Comparison of ENCODE assay signal across 26 mouse cellular contexts in genomic region chr4:28809703-28810102, GRCm38 (mm10). TPM values are rescaled to one million over a fixed set of nuclear protein-coding genes. Genes with fewer than 3 reads are reported as not detected.
DNase-seq lines count a peak whose midpoint lies in the region; ATAC-seq and TF ChIP-seq lines count a peak whose summit lies in the region.
"Had no signal": no experiment of that assay in that cellular context is flagged by ENCODE, and none has a peak within 500 bp of the region (broad histone marks: within the 10 kb centered on the region; RNA-seq: fewer than 3 reads in every experiment).

No protein-coding gene starts in this region.

- no peaks in the 10 kb centered on the region for H3K79me3 ChIP-seq in C2C12 (ENCODE audit: low read depth)

- H3K27ac ChIP-seq in midbrain, embryonic 11.5 days (ENCODE audit: low read depth, low read length): no peak overlapping the region
- no peak overlapping the region for H3K27ac ChIP-seq in midbrain, embryonic 14.5 days (replicated peaks; ENCODE audit: low read depth, low read length)
- H3K27ac ChIP-seq: embryonic facial prominence, embryonic 13.5 days; embryonic facial prominence, embryonic 15.5 days; forebrain, embryonic 10.5 days; forebrain, embryonic 12.5 days had no signal

- DNase-seq in midbrain, embryonic 11.5 days (ENCODE audit: low spot score, missing footprints): peak; percentile 51
- DNase-seq in midbrain, embryonic 14.5 days: no peak
- DNase-seq in adrenal gland, adult 18-20 months (ENCODE audit: low spot score in 2 of 2): no peak
- DNase-seq: adrenal gland, adult 2 months; adrenal gland, postnatal 10 days; adrenal gland, postnatal 25 days; B cell, adult 2 months; cerebellum, adult 11 months; cerebellum, adult 18-20 months; cerebellum, adult 8-10 months; cerebellum, adult 9-11 months; cerebellum, postnatal 14 days; cerebellum, postnatal 36 days; embryo, embryonic 11 days had no signal

- no peak overlapping the region for H3K9ac ChIP-seq in midbrain, embryonic 11.5 days (ENCODE audit: low read length)
- no peak overlapping the region for H3K9ac ChIP-seq in midbrain, embryonic 14.5 days (replicated peaks; ENCODE audit: low read length)
- H3K9ac ChIP-seq: embryonic facial prominence, embryonic 13.5 days; embryonic facial prominence, embryonic 15.5 days; forebrain, embryonic 12.5 days had no signal

- H3K4me2 ChIP-seq in midbrain, embryonic 11.5 days: no peak overlapping the region
- H3K4me2 ChIP-seq in midbrain, embryonic 14.5 days (ENCODE audit: low read length): no peak overlapping the region
- H3K4me2 ChIP-seq: embryonic facial prominence, embryonic 13.5 days; embryonic facial prominence, embryonic 15.5 days; forebrain, embryonic 12.5 days had no signal

- 78% methylated on average over 4 of the region's 4 CpGs for WGBS in midbrain, embryonic 11.5 days
- WGBS in midbrain, embryonic 14.5 days: 80% methylated on average over 4 of the region's 4 CpGs

- H3ac ChIP-seq in C2C12 (ENCODE audit: control insufficient read depth, insufficient read length, low read depth): no peak overlapping the region

- TF ChIP-seq CTCF in C2C12 (IDR thresholded peaks at IDR 0.05; ENCODE audit: control insufficient read depth, insufficient read depth, insufficient read length): no peak

- no peaks in the 10 kb centered on the region for H3K9me3 ChIP-seq in midbrain, embryonic 11.5 days (ENCODE audit: control insufficient read depth, low read length)
- no peaks in the 10 kb centered on the region for H3K9me3 ChIP-seq in midbrain, embryonic 14.5 days (ENCODE audit: control insufficient read depth, low read length)
- H3K9me3 ChIP-seq: embryonic facial prominence, embryonic 13.5 days; embryonic facial prominence, embryonic 15.5 days; forebrain, embryonic 10.5 days; forebrain, embryonic 12.5 days had no signal

- no peak for ATAC-seq in midbrain, embryonic 11.5 days (ENCODE audit: low FRiP score)
- no peak for ATAC-seq in midbrain, embryonic 14.5 days (ENCODE audit: low FRiP score, low TSS enrichment)
- ATAC-seq in inflammation-experienced regulatory T-cells, adult 6 months: no peak
- ATAC-seq: activated CD4-positive, CD25-positive, alpha-beta regulatory T cell, adult 4 months; forebrain, embryonic 14.5 days; forebrain, embryonic 16.5 days; Patski had no signal

- no peak overlapping the region for H3K4me3 ChIP-seq in midbrain, embryonic 11.5 days (ENCODE audit: low read depth, low read length)
- no peak overlapping the region for H3K4me3 ChIP-seq in midbrain, embryonic 14.5 days (replicated peaks; ENCODE audit: low read depth, low read length)
- H3K4me3 ChIP-seq in C2C12 (ENCODE audit: insufficient read depth, poor library complexity, severe bottlenecking): no peak overlapping the region
- H3K4me3 ChIP-seq: embryonic facial prominence, embryonic 13.5 days; embryonic facial prominence, embryonic 15.5 days; erythroblast, embryonic 14.5 days; forebrain, embryonic 10.5 days; forebrain, embryonic 12.5 days had no signal

- no peaks in the 10 kb centered on the region for H3K79me2 ChIP-seq in C2C12 (ENCODE audit: control insufficient read depth, insufficient read depth)

- no peaks in the 10 kb centered on the region for H3K36me3 ChIP-seq in midbrain, embryonic 11.5 days (ENCODE audit: control insufficient read depth, insufficient read depth, low read length)
- H3K36me3 ChIP-seq in midbrain, embryonic 14.5 days (ENCODE audit: control insufficient read depth, insufficient read depth, low read length): no peaks in the 10 kb centered on the region
- H3K36me3 ChIP-seq in C2C12 (ENCODE audit: control insufficient read depth, insufficient read depth): no peaks in the 10 kb centered on the region
- H3K36me3 ChIP-seq: embryonic facial prominence, embryonic 13.5 days; embryonic facial prominence, embryonic 15.5 days; forebrain, embryonic 10.5 days; forebrain, embryonic 12.5 days had no signal

- H3K27me3 ChIP-seq in midbrain, embryonic 11.5 days (ENCODE audit: control insufficient read depth, insufficient read depth, low read length): no peaks in the 10 kb centered on the region
- peaks cover 16% of the 10 kb centered on the region; the same call in 1 of the 2 replicates for H3K27me3 ChIP-seq in midbrain, embryonic 14.5 days (ENCODE audit: control insufficient read depth, insufficient read depth, low read length)
- H3K27me3 ChIP-seq in C2C12 (ENCODE audit: control insufficient read depth, insufficient read depth, insufficient read length): no peaks in the 10 kb centered on the region
- H3K27me3 ChIP-seq: embryonic facial prominence, embryonic 13.5 days; embryonic facial prominence, embryonic 15.5 days; forebrain, embryonic 12.5 days had no signal

- H3K4me1 ChIP-seq in midbrain, embryonic 11.5 days (ENCODE audit: control insufficient read depth, insufficient read depth, low read length): no peaks in the 10 kb centered on the region
- H3K4me1 ChIP-seq in midbrain, embryonic 14.5 days (ENCODE audit: control insufficient read depth, insufficient read depth, low read length): 0 out of 2 replicates have a peak, but pooled peaks cover 2% of the 10 kb centered on the region
- H3K4me1 ChIP-seq: embryonic facial prominence, embryonic 15.5 days; forebrain, embryonic 12.5 days had no signal

TF ChIP-seq in C2C12, 6 proteins besides CTCF, POLR2A, EP300 and RAD21:
- no peak for TF ChIP-seq USF1 (IDR thresholded peaks at IDR 0.05; ENCODE audit: low read depth)
- TF ChIP-seq MYOD1 (IDR thresholded peaks at IDR 0.05; ENCODE audit: control insufficient read depth, insufficient read length, low read depth): peak; percentile 76
- TF ChIP-seq MYOG (IDR thresholded peaks at IDR 0.05; ENCODE audit: control insufficient read depth, extremely low read depth, insufficient read length): no peak

RNA-seq across cellular contexts. Expression of gene Epha7, which starts 3.2 kb away (rescaled TPM):
- polyA plus RNA-seq in midbrain, embryonic 11.5 days (2014; fragmentation: Nextera tagmentation; extraction: Ambion mirVana): 74.3 and 85.8 TPM in 2 replicates
- 48.2 and 68.0 TPM in 2 replicates for polyA plus RNA-seq in midbrain, embryonic 14.5 days (2014; fragmentation: Nextera tagmentation; extraction: Ambion mirVana)
- 1.8 TPM for polyA plus RNA-seq in C2C12 (2012; fragmentation: generic; extraction: Trizol)
- 1 to 10 TPM; 1.6 to 2.3 TPM for total RNA-seq in adrenal gland, adult 18-20 months (2021)
- under 1 TPM in 2 of 3 experiments, not detected in 1; 0.05 to 0.08 TPM for polyA plus RNA-seq in inflammation-experienced regulatory T-cells, adult 6 months (2017; shearing (Covaris generic))
- total RNA-seq: MEL had no signal

Comparison
In these comparisons a context has a peak if more than half of its experiments do, and no peak if none do; other contexts are left out.
1. RNA of gene Epha7, which starts 3.2 kb away (polyA plus RNA-seq): 74.3 to 85.8 TPM in midbrain, embryonic 11.5 days and 48.2 to 68.0 TPM in midbrain, embryonic 14.5 days; 1.8 TPM in C2C12 (single experiment) and 0.05 to 0.08 TPM in inflammation-experienced regulatory T-cells, adult 6 months; every median in the first group is over 10 times any median in the second.